Mouse (Mus musculus) urinary bladder, postnatal 25 days (tissue): ENCODE data around the gene Mrc2.

Experiments used
- DNase-seq: peaks from one replicate; pipeline ENCODE4 v3.0.0; 2022; ENCODE audit warnings: low spot score

Gene Mrc2

DNA sequence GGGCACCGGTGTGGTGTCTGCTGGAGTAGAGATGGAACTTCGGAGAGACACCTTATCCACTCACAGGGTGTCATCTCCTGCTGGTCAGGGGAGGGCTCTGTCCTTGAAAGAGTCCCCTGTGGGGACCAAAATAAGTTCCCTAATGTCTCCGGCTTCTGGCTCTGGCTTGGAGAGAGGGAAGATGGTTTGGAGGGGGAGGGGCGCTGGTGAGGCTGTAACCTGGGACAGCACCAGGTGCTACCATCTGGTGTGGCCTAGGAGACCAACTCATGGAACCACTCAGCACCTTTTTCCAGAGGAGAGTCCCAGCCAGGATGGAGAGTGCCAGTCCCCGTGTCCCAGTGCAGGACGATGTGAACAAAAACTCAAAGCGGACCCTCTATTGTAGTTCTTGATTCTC is 58.2 kb downstream of the Mrc2 start:
- DNase-seq: no peak

DNA sequence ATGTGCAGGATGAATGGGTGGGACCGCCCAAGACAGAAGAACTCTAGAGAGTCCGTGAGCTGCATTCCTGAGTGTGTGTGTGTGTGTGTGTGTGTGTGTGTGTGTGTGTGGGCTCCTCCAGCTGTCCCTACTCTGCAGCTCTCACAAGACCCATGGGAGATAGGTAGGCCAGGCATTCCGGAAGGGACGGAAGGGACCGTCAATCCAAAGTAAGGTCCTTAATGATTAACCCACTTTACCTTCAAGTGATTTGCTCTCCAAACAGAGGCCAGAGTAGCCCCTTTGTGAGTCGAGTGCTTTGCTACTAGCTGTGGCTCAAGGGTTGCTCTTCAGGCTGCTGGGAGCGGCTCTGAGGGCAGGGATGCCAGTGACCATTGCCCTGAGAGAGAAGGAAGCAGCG is 59.7 kb downstream of the Mrc2 start:
- no peak for DNase-seq

DNA sequence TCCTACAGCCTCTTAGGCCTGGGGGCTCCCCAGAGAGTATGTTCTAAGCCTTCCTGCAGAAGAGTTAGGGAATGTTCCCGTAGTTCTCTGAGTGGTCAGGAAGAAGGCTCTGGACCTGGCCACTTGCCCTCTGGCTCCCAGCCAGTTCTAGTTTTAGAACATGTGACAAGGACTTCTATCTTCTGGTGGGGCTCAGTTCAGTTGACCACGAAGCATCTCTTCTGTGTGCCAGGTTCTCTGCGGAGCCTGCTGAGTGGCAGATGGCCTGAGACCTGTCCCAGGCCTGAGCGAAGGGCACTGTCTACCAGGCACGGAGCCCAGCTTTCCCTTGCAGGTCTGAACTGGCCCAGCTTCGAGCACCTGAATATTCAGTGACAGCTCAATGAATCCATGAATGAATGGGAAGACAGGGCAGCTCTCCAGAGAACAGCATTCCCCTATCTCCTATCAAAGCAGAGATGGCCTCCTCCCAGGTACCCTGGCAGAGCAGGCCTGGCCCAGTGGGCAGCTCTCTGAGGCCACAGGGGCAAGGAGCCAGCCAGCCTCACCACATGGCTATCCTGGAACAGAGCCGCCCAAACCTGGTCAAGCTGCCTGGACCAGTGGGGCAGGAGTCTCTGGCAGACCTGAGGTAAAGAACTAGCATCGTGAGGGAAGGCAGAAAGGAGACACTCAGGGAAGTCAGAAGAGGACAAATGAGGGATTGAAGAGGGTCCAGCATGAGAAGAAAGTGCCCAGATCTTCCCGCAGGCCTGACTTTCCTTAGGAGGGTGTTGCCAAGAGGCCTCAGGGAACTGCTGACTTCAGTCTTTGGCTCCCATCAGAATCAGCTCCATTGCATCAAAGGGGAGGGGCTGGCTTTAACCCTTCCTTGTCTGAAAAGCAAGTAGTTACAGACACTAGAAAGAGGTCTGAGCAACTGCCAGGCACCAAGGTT is 60.8 kb downstream of the Mrc2 start:
- peak; percentile 56 for DNase-seq

DNA sequence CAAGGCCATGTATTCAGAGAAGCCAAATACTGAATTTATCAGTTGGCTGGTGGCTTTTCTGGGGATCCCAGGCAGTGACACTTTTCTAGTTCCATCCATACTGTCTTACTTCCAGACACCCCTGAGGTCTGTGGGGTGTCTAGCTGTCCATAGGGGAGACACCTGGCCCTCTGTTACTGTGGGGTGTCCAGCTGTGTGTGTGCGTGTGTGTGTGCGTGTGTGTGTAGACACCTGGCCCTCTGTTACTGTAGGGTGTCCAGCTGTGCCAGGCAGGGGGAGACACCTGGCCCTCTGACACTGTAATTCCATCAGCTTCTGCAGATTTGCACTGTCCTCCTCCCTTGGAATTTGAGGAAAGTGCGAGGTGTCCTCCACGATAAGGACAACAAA is 61.4 kb downstream of the Mrc2 start:
- DNase-seq: no peak

DNA sequence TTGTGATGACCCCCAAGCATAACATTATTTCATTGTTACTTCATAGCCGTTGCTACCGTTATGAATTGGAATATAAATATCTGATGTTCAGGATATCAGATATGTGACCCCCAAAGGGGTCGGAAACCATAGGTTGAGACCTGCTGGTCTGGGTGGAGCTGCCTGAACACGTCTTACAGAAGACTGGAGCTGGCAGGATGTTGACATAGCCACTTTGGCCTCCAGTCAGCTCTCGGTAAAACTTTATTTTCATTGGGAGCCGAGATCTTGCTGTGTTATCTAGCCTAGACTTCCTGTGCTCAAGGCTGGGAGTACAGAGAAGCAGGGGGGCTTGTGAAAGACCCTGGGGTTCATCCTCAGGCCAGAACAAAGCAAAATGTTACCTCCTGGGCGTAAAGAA is 63.9 kb downstream of the Mrc2 start:
- no peak for DNase-seq

DNA sequence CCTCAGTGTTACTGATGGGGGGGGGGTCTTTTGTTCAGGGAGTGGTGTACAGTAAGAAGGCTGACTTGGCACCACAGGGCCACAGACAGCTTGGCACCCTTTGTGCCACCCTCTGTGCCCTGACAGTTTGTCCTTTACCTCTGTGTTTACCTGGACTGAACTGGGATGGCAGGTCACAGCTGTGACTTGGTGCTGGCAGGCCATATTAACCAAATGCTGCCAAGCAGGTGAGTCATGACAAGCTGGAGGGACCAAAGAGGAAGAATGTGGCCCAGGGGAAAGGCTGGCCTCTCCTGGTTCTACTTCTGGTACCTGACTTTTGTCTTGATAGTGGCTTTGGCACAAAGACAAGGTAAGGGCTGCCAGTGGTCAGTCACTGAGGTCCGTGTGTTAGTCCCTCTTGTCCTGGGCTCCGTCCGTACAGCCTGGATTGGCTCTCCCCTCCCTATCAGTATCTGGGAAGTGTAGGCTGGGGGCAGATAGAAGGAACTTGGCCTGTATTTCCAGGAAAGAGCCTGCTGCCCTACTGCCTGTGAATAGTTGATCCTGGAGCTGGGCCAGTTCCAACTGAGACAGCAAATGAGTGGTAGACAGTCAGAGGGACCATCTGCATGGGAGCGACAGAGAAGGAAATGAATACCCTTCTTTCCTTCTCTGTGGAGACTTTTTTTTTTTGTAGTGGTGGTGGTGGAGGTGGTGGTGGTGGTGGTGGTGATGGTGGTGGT is 69.8 kb downstream of the Mrc2 start:
- no peak for DNase-seq

DNA sequence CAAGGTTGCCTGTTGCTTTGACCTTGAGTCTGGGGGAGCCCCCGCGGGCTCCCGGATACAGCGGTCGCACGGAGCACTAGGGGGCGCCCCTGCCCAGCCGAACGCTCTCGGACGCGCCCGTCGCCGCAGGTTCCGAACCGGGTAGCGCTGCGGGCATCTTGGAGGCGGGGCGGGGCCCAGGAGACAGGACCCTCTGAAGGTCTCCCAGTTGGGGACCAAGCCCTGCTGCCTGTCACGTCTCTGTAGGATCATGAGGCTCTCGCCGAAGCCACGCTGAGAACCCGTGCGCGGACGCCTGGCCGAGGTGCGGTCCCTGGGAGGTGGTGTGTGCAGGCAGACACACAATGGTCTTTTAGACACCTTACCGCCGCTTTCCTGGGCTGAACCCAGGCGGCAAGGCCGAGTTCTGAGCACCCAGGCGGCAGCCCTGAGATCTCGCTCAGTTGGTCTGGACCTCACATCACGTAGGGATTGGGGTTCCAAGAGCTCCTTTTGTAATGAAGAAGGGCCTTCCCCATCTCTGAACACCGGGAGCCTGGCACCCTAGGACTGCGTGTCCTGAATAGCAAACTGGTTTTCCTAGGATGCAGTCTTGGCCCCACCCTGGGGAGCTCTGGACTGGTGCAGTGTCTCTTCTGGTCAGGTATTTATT is 70.6 kb downstream of the Mrc2 start:
- peak; percentile 81 for DNase-seq

DNA sequence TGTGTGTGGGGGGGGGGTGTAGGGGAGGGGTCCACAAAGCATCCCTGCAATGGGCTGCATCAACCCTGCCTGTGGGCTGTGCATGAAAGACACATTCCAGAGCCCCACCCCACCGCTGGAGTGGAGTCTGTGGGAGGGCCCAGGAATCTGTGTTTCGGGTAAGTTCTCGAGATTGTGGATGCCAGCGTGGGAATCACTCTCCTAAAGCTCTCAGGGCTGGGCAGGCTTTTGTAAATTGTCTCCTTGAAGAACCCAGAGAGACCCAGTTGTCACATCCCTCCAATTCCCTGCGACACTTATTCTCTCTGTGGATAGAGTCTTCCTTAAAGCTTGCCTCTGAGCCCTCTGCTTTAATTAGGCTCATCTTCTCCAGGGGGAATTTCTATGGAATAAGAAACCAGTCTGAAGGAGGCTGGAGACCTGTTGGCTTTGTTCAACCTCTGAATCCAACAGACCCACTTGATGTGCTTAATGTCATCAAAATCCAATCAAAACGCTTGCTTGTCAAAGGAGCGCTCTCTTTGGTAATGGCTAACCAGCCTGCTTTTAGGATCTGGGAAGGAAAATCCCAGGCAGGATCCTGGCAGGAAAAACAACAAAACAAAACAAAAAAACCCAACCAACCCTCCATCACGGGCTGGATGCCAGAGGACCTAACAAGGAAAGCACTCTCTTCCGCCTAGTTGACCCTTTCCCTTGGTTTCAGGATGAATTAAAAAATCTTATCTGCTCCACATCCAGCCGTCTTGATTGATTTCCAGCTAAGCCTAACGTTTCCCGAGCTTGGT is 71.3 kb downstream of the Mrc2 start:
- DNase-seq: no peak

DNA sequence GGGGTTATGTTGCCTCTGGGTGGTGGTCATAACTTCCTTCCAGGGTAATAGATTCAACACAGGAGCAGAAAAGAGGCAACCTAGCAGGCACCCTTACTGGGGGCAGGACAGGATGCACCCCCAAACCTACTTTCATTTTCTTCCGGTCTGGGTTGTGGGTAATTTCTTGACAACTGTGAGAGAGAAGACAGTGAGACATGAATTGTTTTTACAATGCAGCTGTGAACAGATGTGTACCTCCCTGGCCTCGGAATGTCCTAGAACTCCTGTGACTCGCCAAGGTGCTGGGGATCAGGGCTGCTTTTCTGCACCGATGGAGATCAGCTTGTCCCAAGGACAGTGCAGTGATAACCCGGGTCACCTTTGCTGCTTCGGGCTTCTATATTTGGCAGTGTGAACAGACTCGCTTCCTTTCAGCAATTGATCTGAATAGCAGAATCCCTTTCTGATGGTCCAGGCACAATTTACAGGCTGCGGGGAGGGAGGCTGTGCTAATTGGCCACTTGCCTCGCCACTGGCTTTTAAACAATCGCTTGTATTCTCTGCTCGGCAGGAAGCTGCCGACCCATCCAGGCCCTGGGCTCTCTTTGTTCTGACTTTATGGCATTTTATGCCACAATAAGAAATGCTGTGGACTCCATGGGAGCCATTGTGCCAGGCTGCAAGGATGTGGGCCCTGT is 72.1 kb downstream of the Mrc2 start:
- DNase-seq: no peak

DNA sequence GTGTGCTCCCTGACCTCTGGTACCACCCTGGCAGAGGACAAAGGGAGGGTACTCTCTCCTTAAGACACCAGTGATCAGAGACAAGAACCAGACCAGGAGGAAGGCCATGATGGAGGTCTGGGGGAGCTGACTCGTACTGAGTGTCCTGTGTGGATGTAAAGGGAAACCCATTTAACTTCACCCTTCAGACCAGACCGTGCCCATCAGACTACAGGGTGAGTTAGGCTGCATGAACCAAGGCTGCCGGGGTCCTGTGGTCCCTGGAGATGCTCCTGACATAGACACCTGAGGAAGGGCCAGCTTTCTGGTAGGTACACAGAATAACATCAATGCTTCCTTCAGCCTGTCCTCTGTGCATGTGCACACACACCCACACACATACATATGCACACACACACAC is 73.2 kb downstream of the Mrc2 start:
- no peak for DNase-seq

DNA sequence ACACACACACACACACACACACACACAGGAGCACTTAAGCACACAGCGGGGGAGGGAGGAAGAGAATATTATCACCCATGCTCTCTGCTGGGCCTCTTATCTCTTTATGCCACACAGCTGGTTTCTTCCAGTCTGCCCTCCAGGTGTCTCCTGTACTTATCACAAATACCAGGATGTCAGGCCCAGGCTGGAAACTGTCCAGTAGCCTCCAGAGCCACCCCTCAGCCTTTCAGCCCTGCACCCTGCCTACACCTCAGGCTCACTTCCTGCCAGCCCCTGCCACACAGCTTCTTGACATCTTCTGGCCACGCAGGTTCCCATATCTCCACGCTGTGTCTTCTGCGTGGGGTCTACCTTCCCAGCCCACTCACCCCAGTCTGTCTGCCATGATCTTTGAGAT is 73.6 kb downstream of the Mrc2 start:
- no peak for DNase-seq

DNA sequence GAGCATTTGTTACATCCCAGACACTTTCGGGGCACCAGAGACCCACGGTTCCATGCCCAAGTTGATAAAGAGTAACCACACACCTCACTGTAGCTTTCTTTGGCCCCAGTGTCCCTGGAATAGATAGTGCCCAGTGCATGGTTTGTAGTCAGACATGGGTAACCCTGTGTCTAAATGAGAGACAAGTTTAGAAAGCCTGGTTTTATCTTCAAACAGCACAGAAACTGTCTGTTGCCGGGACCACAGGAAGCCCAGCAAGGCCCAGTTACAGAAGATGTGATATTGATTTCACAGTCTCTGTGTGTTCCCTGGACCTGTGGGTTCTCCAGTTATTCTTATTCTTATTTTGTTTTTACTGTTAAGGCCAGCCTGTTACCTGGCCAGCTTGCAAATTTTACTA is 74.7 kb downstream of the Mrc2 start:
- no peak for DNase-seq

DNA sequence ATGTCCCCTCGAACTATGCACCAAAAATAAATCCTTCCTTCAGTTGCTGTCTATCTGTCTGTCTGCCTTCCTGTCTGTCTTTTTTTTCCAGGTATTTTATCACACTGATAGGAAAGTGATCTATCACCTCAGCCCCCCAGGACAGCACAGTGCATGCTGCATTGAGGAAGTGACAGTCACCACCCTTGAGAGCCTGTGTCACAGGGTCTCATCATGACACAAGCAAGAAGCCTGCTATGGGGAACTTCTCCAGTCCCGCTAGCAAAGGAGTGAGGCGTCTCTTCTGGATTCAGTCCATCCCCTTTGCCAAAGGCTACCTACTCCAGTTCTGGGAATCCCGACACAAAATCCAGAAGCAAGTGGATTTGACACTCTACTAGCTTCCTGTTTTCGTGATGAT is 76.4 kb downstream of the Mrc2 start:
- DNase-seq: no peak

DNA sequence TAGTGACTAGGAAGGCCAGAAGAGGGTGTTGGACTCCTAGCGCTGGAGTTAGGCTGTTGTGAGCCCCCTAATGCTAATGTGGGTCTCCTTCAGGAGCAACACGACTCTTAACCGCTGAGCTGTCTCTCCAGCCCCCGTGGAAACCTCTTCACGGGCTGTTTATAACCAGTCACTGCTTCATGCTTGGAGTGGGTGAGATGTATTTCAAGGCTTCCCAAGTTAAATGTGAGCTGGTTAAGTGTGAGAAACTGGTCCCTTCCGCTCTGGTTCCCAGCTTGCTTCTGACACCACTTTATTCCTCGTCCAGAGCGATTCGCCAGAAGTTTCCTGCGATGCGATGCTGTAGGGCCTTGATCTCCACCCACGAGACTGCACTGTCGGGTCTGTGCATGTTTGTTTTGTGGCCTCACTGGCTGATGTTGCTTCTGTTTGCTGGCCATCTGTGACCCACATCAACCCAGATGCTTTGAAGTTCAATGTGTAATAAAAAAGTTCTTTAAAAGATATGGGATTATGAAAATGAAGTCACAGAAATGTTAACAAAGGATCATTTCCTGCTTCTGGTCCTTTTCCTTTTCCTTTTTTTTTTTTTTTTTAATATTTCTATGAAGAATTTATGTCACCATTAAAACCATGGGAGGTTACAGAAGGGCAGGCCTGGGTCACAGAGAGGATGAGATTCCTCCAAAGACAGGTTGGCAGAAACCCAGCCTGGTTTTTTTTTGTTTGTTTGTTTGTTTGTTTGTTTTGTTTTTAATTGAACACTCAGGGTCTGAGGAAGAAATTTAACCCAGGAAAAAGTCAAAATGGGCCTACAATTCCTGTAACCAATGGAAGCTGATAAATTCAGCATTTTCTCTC is 77.3 kb downstream of the Mrc2 start:
- DNase-seq: no peak

DNA sequence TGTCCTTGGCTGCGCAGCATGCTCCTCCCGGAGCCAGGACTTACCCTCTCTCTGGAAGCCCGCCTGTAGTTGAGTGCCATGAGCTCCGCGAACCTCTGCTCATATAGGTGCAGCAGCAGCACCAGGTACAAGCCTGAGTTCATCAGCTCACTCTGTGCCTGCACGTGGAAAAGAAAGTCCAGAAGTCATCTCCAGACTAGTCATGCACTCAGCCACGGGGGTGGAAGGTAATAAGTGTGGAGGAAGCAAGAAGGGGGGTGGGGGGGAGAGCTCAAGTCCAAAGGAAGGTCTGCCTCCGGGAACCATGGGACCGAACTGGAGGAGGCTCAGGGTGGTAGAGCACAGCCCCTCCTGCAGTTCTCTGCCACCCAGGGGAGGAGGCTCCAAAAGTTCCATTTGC is 79.4 kb downstream of the Mrc2 start:
- no peak for DNase-seq

DNA sequence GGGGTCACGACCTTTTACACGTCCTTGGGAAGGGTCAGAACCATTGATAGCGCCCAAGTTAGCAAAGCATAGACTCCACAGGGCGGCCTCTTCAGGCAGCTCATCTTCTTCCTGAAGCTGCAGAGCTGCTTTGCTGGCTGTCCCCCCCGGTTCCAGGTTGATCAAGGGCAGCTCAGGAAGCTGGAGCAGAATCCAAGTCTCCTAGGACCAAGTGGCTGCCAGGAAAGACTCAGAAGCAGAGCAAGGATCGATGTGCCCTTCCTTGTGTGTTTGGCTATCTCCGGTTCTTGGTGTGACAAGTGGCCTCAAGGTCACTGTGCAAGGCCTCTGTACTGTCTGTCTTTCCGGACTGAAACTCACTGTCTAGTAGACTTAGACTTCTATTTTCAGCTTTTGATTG is 81.4 kb downstream of the Mrc2 start:
- no peak for DNase-seq

DNA sequence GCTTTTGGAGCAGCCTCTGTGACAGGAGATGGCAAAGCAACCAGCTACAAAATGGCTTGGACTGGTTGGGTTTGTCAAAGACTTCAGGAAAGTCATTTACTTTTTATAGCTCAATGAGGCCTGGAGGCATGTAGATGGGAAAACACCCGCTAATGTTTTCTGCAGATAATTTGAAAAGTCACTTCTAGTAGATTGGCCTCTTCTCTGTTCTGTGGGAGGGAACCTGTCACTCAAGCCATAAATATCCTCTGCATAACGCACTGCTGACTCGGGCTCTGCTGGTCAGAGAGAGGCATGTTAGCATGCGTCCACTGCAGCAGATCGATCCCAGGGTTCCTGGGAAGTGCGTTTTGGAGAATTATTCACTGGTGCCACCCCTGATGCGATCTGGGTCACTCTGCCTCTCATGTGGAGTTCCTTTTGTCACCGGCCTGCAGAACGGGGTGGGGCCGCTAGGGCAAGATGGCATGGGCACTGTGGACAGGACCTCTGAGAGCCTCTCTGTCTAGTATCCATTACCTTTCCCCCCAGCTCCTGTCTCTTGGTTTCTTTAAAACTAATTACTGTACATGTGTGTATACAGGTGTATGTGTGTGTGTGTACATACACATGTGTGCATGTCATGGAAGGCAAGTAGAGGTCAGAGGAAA is 82.2 kb downstream of the Mrc2 start:
- no peak for DNase-seq

DNA sequence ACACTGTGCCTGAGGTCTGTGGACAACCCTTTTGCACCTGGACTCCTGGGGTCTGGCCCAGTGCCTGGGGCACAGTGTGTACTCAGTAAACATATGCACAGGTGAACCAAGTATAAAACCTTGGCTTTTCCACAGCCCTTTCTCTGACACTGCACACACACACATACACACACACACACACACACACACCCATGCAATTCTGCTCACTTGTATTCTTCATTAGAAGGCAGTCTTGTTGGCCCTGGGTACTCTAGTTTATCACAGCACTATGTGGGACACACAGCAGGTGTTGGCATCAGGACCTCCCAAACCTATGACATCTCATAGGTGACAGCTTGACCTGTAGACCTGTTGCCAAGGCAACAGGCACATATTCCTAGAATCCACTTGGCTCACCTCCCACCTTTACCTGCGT is 83.4 kb downstream of the Mrc2 start:
- no peak for DNase-seq

DNA sequence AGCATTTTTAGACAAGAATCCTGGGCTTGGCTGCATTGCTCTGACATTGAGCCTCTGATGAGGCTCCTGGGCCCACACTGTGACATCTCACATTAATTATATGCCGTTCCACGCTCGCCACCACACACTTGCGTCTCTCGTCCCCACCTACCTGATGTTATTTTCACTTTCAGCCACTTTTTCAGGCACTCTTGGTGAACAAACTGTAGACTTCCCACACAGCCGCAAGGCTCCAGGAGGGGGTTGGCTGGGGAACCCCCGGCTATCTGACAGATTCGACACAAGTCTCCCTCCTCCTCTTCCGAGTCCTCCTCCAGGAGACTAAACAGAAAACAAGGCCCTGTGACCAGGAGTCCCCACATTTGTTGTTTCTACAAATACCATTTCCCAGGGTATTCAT is 92.8 kb downstream of the Mrc2 start:
- DNase-seq: no peak

DNA sequence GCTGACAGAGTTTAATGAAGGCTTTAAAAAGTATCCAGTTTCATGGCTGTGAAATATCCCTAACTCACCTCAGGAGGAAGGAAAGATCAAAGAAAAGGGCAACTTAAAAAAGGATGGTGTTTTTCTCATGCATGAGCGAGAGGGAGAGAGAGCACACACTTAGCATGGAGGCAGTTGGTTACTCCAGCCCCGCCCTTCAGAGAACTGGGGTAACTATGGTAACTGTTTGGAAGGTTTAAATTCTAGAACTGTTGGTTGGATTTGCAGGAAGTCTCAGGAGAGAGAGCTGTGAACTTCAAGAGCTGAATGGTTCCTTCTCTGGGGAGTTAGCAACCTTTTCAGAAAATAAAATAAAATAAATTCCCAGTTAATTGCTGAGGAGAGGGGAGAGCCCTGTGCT is 96.2 kb downstream of the Mrc2 start:
- no peak for DNase-seq
